Mouse (Mus musculus): ENCODE measurements around the gene Ttc14. TPM values are rescaled to one million over a fixed set of nuclear protein-coding genes. Genes with fewer than 3 reads are reported as not detected.

The Ttc14 gene
- polyA plus RNA-seq, 1 experiment = 33.2 TPM

- peak; percentile 51 for DNase-seq (ENCODE audit: low read depth)
- TF ChIP-seq POLR2A (IDR thresholded peaks at IDR 0.05; ENCODE audit: borderline replicate concordance, extremely low read depth, insufficient read depth, insufficient read length, poor library complexity, severe bottlenecking) (no peak), CTCF (IDR thresholded peaks at IDR 0.05; ENCODE audit: borderline replicate concordance, extremely low read depth, insufficient read depth, insufficient read length) (peak; percentile 44; the same call in 1 of the 2 replicates)
Measured at GRCm38 (mm10) chr3:33853062-33853461, 53.4 kb downstream of the Ttc14 start.

- TF ChIP-seq POLR2A (IDR thresholded peaks at IDR 0.05; ENCODE audit: borderline replicate concordance, extremely low read depth, insufficient read depth, insufficient read length, poor library complexity, severe bottlenecking) (no peak), CTCF (IDR thresholded peaks at IDR 0.05; ENCODE audit: borderline replicate concordance, extremely low read depth, insufficient read depth, insufficient read length) (no peak)
- DNase-seq (ENCODE audit: low read depth) = no peak
Measured at GRCm38 (mm10) chr3:33858939-33859338, 59.3 kb downstream of the Ttc14 start.

- DNase-seq (ENCODE audit: low read depth) = peak; percentile 17
- TF ChIP-seq CTCF (IDR thresholded peaks at IDR 0.05; ENCODE audit: borderline replicate concordance, extremely low read depth, insufficient read depth, insufficient read length) = no peak
- TF ChIP-seq POLR2A (IDR thresholded peaks at IDR 0.05; ENCODE audit: borderline replicate concordance, extremely low read depth, insufficient read depth, insufficient read length, poor library complexity, severe bottlenecking) = no peak
Measured at GRCm38 (mm10) chr3:33864000-33864540, 64.4 kb downstream of the Ttc14 start.

Other genes starting within 250 kb of the Ttc14 start
- gene Ccdc39, start 44.5 kb downstream of the Ttc14 start, polyA plus RNA-seq (2012; rRNA removed) = 30.9 and 32.4 TPM in 2 replicates
- 47.9 and 55.9 TPM in 2 replicates for gene Fxr1, start 220.1 kb downstream of the Ttc14 start, polyA plus RNA-seq (2012; rRNA removed)